Mouse (Mus musculus) heart, adult 8-10 months (tissue): ENCODE results near the gene Zc3h8. TPM values are rescaled to one million over a fixed set of nuclear protein-coding genes. Genes with fewer than 3 reads are reported as not detected.

Experiments used
- DNase-seq: peaks from one replicate; pipeline ENCODE4 v3.0.0; 2022; ENCODE audit warnings: low spot score
- microRNA-seq: library from miRNA; unstranded; fragments of <30 nt; microRNA quantifications from one replicate; pipeline ENCODE4 v1.2.0, GENCODE M21; 2022
- total RNA-seq, 4 experiments: library from RNA; stranded (reverse); gene quantifications; 2 replicates each; pipeline ENCODE4 v1.2.4; 2022

Zc3h8 gene
- total RNA-seq, 4 experiments from 2014 or later: 7.0 to 8.3 (median 7.7) TPM

- DNase-seq: no peak
Measured at GRCm38 (mm10) chr2:128890661-128891335, 53.1 kb downstream of the Zc3h8 start.

- DNase-seq: no peak
Measured at GRCm38 (mm10) chr2:128887866-128888550, 55.9 kb downstream of the Zc3h8 start.

GRCm38 (mm10) chr2:128885225-128885811 lies 58.6 kb downstream of the Zc3h8 start:
- no peak for DNase-seq

GRCm38 (mm10) chr2:128881236-128881635 lies 62.6 kb downstream of the Zc3h8 start:
- DNase-seq: no peak

Small RNA genes within 50 kb of the gene (microRNA-seq; reads per million reads assigned to microRNA genes)
- gene Gm22859: not detected

Other genes starting within 250 kb of the Zc3h8 start
- gene Mertk, start 245.1 kb downstream of the Zc3h8 start, total RNA-seq: 1 to 10 TPM; 4.4 to 5.3 (median 4.5) TPM
- gene Tmem87b, start 126.0 kb downstream of the Zc3h8 start, total RNA-seq: 10 to 100 TPM; 18.0 to 20.6 (median 19.3) TPM
- gene Fbln7, start 81.1 kb downstream of the Zc3h8 start, total RNA-seq: 1 to 10 TPM in 1 of 4 experiments, under 1 TPM in 3; 0.26 to 1.2 (median 0.81) TPM
- gene Zc3h6, start 23.3 kb upstream of the Zc3h8 start, total RNA-seq: 1 to 10 TPM; 2.6 to 9.2 (median 5.5) TPM
- 10 to 100 TPM; 10.7 to 12.4 (median 12.2) TPM for gene Gm10762, start 23.6 kb upstream of the Zc3h8 start, total RNA-seq
- gene Vinac1, start 104.1 kb upstream of the Zc3h8 start, total RNA-seq: under 1 TPM in 1 of 4 experiments, not detected in 3; 0.08 TPM
- 10 to 100 TPM; 17.9 to 22.8 (median 21.9) TPM for gene Ttl, start 121.9 kb upstream of the Zc3h8 start, total RNA-seq
- gene Polr1b, start 156.9 kb upstream of the Zc3h8 start, total RNA-seq: 10 to 100 TPM in 2 of 4 experiments, 1 to 10 TPM in 2; 9.6 to 11.5 (median 10.1) TPM
- 10 to 100 TPM; 10.4 to 15.9 (median 11.9) TPM for gene Chchd5, start 185.6 kb upstream of the Zc3h8 start, total RNA-seq